Mouse (Mus musculus): ENCODE measurements around the gene Gm8897. TPM values are rescaled to one million over a fixed set of nuclear protein-coding genes. Genes with fewer than 3 reads are reported as not detected.
"Not testable (repeated sequence)": the region's sequence is repeated elsewhere in the genome, so short reads cannot be mapped to it uniquely, and the experiment has no call there.

The Gm8897 gene
- not detected for total RNA-seq (2021)
- long read RNA-seq, experiment 1: 0 reads
- long read RNA-seq, experiment 2: 0 reads

DNA sequence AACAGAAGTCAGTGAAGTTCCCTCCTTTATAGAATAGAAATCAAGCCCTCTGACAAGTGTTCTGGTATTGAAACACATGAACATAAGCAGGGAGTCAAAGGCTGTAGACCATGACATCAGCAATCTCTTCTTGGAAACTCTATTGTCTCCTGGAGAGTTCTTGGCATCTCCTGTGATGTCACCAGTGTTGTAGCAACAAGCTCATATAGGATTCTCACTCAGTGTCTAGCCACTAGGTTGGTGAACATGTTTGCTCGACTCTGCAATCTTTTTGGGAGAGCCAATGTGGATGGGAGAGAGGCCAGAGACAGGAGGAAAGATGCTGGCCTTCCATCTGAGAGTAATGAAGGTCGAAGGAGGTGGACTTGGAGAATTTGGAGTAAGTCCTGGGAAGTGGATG is at the start of gene Gm8897:
Gm8897 (plus strand) TSS at position 301 of the 400 bp plus-strand sequence.
- intact Hi-C loops (cut with DNase I); DNase-seq: not testable (repeated sequence)

GRCm38 (mm10) chr5:11416691-11417090 is 473 bp downstream of the Gm8897 start:
- DNase-seq; intact Hi-C loops (cut with DNase I): not testable (repeated sequence)

Other genes with a start within 250 kb of the Gm8897 start
- gene Gm5861, start 233.3 kb upstream of the Gm8897 start, total RNA-seq (2021): not detected
- not detected for gene Gm8890, start 160.4 kb upstream of the Gm8897 start, total RNA-seq (2021)
- not detected for gene Speer1, start 74.9 kb upstream of the Gm8897 start, total RNA-seq (2021)
- gene Gm8906, start 86.3 kb downstream of the Gm8897 start, total RNA-seq (2021): not detected
- not detected for gene Gm6460, start 178.5 kb downstream of the Gm8897 start, total RNA-seq (2021)